8 mouse cellular contexts compared by ENCODE assay signal in the genomic region with DNA sequence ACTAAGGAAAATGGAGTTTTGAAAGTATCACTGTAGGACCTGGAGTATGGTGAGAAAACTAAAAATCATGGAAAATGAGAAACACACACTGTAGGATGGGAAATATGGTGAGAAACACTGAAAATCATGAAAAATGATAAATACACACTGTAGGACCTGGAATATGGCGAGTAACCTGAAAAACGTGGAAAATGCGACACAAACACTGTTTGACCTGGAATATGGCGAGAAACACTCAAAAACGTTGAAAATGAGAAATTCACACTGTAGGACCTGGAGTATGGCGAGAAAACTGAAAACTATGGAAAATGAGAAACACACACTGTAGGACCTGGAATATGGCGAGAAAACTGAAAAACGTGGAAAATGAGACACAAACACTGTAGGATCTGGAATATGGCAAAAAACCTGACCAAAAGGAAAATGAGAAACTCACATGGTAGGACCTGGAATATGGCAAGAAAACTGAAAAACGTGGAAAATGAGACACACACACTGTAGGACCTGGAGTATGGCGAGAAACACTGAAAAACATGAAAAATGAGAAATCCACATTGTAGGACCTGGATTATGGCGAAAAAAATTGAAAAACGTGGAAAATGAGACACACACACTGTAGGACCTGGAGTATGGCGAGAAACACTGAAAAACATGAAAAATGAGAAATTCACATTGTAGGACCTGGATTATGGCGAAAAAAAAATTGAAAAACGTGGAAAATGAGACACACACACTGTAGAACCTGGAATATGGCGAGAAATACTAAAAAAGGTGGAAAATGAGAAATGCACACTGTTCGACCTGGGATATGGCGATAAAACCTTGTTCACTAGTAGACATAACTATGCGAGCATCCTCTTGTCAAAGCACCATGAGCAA.
A peak's percentile ranks its signal among the peaks of the same experiment; 100 is the strongest.
DNase-seq lines count a peak whose midpoint lies in the region; ATAC-seq and TF ChIP-seq lines count a peak whose summit lies in the region.

No protein-coding gene starts in this region.

- in situ Hi-C loops in CH12.LX (cut with MboI; ENCODE audit: low pct_ligation_motif_present, low pct_unique_long_range_greater_than_20kb, low sequenced_read_pairs), result no loop called here

- dilution Hi-C loops in CH12.LX (cut with MboI; ENCODE audit: extremely low pct_ligation_motif_present, extremely low pct_unique_long_range_greater_than_20kb, low sequenced_read_pairs), result no loop called here

- no peak for TF ChIP-seq CTCF in gastrocnemius, adult 2 months (IDR thresholded peaks at IDR 0.05)
- TF ChIP-seq CTCF in CH12.LX (conservative IDR thresholded peaks at IDR 0.05 in 1 of 2, IDR thresholded peaks at IDR 0.05 in 1 of 2; ENCODE audit: low read depth in 2 of 2, low read length in 2 of 2), result no peak

- DNase-seq in gastrocnemius, postnatal 25 days, result peak; percentile 9
- no peak for DNase-seq in gastrocnemius, adult 2 months
- peak; percentile 43 for DNase-seq in CH12.LX (ENCODE audit: extremely low read depth)
- peak; percentile 88 for DNase-seq in kidney, postnatal 14 days
- no peak for DNase-seq in adrenal gland, adult (ENCODE audit: inconsistent age in 2 of 2, low spot score in 1 of 2)
- no peak for DNase-seq in ovary, adult 18-20 months (ENCODE audit: low spot score)

- no peaks in the 10 kb centered on the region for H3K9me3 ChIP-seq in CH12.LX (replicated peaks; ENCODE audit: low read length)
- no peaks in the 10 kb centered on the region for H3K9me3 ChIP-seq in neural tube, embryonic 12.5 days

- TF ChIP-seq EP300 in CH12.LX (IDR thresholded peaks at IDR 0.05; ENCODE audit: low read length), result no peak

- H3K27me3 ChIP-seq in CH12.LX (replicated peaks), result no peaks in the 10 kb centered on the region
- no peaks in the 10 kb centered on the region for H3K27me3 ChIP-seq in neural tube, embryonic 12.5 days (replicated peaks)

- H3K4me3 ChIP-seq in gastrocnemius, adult 2 months, result no peak overlapping the region
- no peak overlapping the region for H3K4me3 ChIP-seq in CH12.LX (replicated peaks in 1 of 3; ENCODE audit: low read depth in 2 of 3, low read length in 2 of 3, poor library complexity in 1 of 3)
- H3K4me3 ChIP-seq in neural tube, embryonic 12.5 days, result no peak overlapping the region

- H3K36me3 ChIP-seq in CH12.LX (replicated peaks in 1 of 2; ENCODE audit: control insufficient read depth in 1 of 2, insufficient read depth in 1 of 2, low read length in 1 of 2), result no peaks in the 10 kb centered on the region
- H3K36me3 ChIP-seq in neural tube, embryonic 12.5 days, result no peaks in the 10 kb centered on the region

- no peak for TF ChIP-seq POLR2A in CH12.LX (IDR thresholded peaks at IDR 0.05; ENCODE audit: low read depth, low read length)

- no peak overlapping the region for H3K4me2 ChIP-seq in CH12.LX (ENCODE audit: insufficient read depth, low read depth, poor library complexity, severe bottlenecking)
- H3K4me2 ChIP-seq in neural tube, embryonic 12.5 days (replicated peaks), result no peak overlapping the region

- no peaks in the 10 kb centered on the region for H3K79me2 ChIP-seq in CH12.LX (replicated peaks; ENCODE audit: control insufficient read depth, extremely low read depth, insufficient read depth, poor library complexity, severe bottlenecking)

- H3K27ac ChIP-seq in gastrocnemius, adult 2 months, result no peak overlapping the region
- H3K27ac ChIP-seq in CH12.LX (ENCODE audit: insufficient read depth, low read depth), result no peak overlapping the region
- no peak overlapping the region for H3K27ac ChIP-seq in neural tube, embryonic 12.5 days

- no peak overlapping the region for H3K9ac ChIP-seq in CH12.LX (ENCODE audit: insufficient read depth, low read depth)
- H3K9ac ChIP-seq in neural tube, embryonic 12.5 days, result no peak overlapping the region

- intact Hi-C loops in gastrocnemius, adult 2 months (cut with DNase I), result no loop called here

- no peaks in the 10 kb centered on the region for H3K4me1 ChIP-seq in CH12.LX (ENCODE audit: control insufficient read depth in 1 of 2, insufficient read depth in 2 of 2)
- H3K4me1 ChIP-seq in neural tube, embryonic 12.5 days, result no peaks in the 10 kb centered on the region

- ATAC-seq in erythroblast, adult 5-6 weeks (replicated peaks; ENCODE audit: low FRiP score, poor library complexity, severe bottlenecking), result peak; percentile 90
- ATAC-seq in neural tube, embryonic 12.5 days (ENCODE audit: low FRiP score, low read depth), result peak; percentile 99

- TF ChIP-seq RAD21 in CH12.LX (IDR thresholded peaks at IDR 0.05; ENCODE audit: low read depth, low read length), result no peak

- 55% methylated on average over 19 of the region's 19 CpGs for WGBS in neural tube, embryonic 12.5 days

TF ChIP-seq in CH12.LX, 34 proteins besides CTCF, POLR2A, EP300 and RAD21:
- no peak for TF ChIP-seq JUN (IDR thresholded peaks at IDR 0.05; ENCODE audit: insufficient read depth, low read depth, low read length)

Comparison
In these comparisons a context has a peak if more than half of its experiments do, and no peak if none do; other contexts are left out.
1. DNase-seq: peak in gastrocnemius, postnatal 25 days (single experiment), CH12.LX (single experiment) and kidney, postnatal 14 days (single experiment); none in gastrocnemius, adult 2 months (single experiment), adrenal gland, adult (0 of 2) and ovary, adult 18-20 months (single experiment).